Mouse (Mus musculus) myocyte (in vitro differentiated cells): ENCODE results near the gene Sec16a. TPM values are rescaled to one million over a fixed set of nuclear protein-coding genes. Genes with fewer than 3 reads are reported as not detected.

Experiments used
- H3K27me3 ChIP-seq: one replicate; pipeline ENCODE4 v1.6.1; 2011; ENCODE audit not compliant: control insufficient read depth, insufficient read depth, insufficient read length
- H3K36me3 ChIP-seq: one replicate; pipeline ENCODE4 v1.6.1; 2011; ENCODE audit not compliant: control insufficient read depth, insufficient read depth
- H3K4me2 ChIP-seq: one replicate; pipeline ENCODE4 v1.6.1; 2011; ENCODE audit warnings: low read depth, control low read depth
- H3K4me3 ChIP-seq: one replicate; pipeline ENCODE4 v1.5.1; 2011; ENCODE audit warnings: mild to moderate bottlenecking, control low read depth, moderate library complexity
- H3K79me2 ChIP-seq: one replicate; pipeline ENCODE4 v1.6.1; 2011; ENCODE audit not compliant: control insufficient read depth, insufficient read depth
- H3ac ChIP-seq: one replicate; pipeline ENCODE4 v1.6.1; 2011; ENCODE audit not compliant: control insufficient read depth, insufficient read length
- CEBPB ChIP-seq: IDR thresholded peaks from 2 replicates; pipeline ENCODE4 v1.6.1; 2011; ENCODE audit warnings: mild to moderate bottlenecking, moderate library complexity; ENCODE audit not compliant: poor library complexity, insufficient read depth, severe bottlenecking
- E2F4 ChIP-seq: IDR thresholded peaks from one replicate; pipeline ENCODE4 v1.6.1; 2011; ENCODE audit warnings: mild to moderate bottlenecking, control low read depth, moderate library complexity; ENCODE audit not compliant: insufficient read depth
- MAX ChIP-seq: IDR thresholded peaks from one replicate; pipeline ENCODE4 v1.6.1; 2011; ENCODE audit warnings: low read depth, mild to moderate bottlenecking, control low read depth
- MYOD1 ChIP-seq, 3 experiments: IDR thresholded peaks; one replicate each; pipeline ENCODE4 v1.6.1; 2011; ENCODE audit warnings: control low read depth in 2 of 3, low read depth in 2 of 3, mild to moderate bottlenecking in 2 of 3, moderate library complexity in 1 of 3; ENCODE audit not compliant: insufficient read length in 2 of 3, control insufficient read depth in 1 of 3
- MYOG ChIP-seq, 3 experiments: IDR thresholded peaks; one replicate each; pipeline ENCODE4 v1.6.1; 2011; ENCODE audit warnings: control low read depth in 2 of 3, low read depth in 2 of 3, mild to moderate bottlenecking in 2 of 3; ENCODE audit not compliant: insufficient read length in 2 of 3, control insufficient read depth in 1 of 3, insufficient read depth in 1 of 3
- POLR2A ChIP-seq: IDR thresholded peaks from one replicate; pipeline ENCODE4 v1.6.1; 2011; ENCODE audit warnings: low read depth, mild to moderate bottlenecking, control low read depth, moderate library complexity; ENCODE audit not compliant: insufficient read length
- POLR2AphosphoS2 ChIP-seq: IDR thresholded peaks from one replicate; pipeline ENCODE4 v1.6.1; 2011; ENCODE audit warnings: low read depth, control low read depth; ENCODE audit not compliant: insufficient read length
- REST ChIP-seq: IDR thresholded peaks from one replicate; pipeline ENCODE4 v1.6.1; 2011; ENCODE audit warnings: mild to moderate bottlenecking, control low read depth, moderate library complexity; ENCODE audit not compliant: insufficient read depth, insufficient read length
- SRF ChIP-seq: IDR thresholded peaks from one replicate; pipeline ENCODE4 v1.6.1; 2011; ENCODE audit warnings: low read depth; ENCODE audit not compliant: control insufficient read depth, insufficient read length
- TCF12 ChIP-seq: IDR thresholded peaks from one replicate; pipeline ENCODE4 v1.6.1; 2011; ENCODE audit warnings: mild to moderate bottlenecking, control low read depth; ENCODE audit not compliant: poor library complexity, insufficient read depth, severe bottlenecking
- TCF3 ChIP-seq: IDR thresholded peaks from one replicate; pipeline ENCODE4 v1.6.1; 2011; ENCODE audit warnings: low read depth, control low read depth; ENCODE audit not compliant: insufficient read length
- USF1 ChIP-seq: IDR thresholded peaks from one replicate; pipeline ENCODE4 v1.6.1; 2011; ENCODE audit warnings: low read depth, mild to moderate bottlenecking, control low read depth, moderate library complexity
- polyA plus RNA-seq: library from polyadenylated mRNA; unstranded; fragments of >200 nt; fragmentation: generic; extraction: Trizol; gene quantifications from one replicate; pipeline ENCODE4 v1.2.1, GENCODE M21; 2012; ENCODE audit warnings: missing spikeins

Sec16a gene
- polyA plus RNA-seq, 1 experiment = 31.4 TPM

DNA sequence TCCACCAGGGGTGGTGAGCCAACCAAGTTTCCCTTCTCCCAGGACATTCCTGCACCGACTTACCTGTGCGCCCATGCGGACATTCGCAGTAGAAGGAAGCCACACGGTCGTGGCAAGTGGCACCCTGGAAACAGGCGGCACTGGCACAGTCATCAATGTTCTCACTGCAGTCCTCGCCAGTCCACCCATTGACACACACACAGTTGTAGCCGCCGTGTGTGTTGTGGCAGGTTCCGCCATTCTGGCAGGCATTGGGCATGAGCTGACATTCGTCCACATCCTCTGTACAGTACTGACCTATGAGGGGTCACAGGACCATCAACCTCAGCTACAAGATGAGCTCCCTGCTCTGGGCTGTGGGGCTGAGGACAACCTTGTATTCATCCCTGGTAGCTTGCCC is 35.9 kb upstream of the Sec16a start:
- TF ChIP-seq CEBPB = no peak
- TF ChIP-seq REST = no peak
- no peak for TF ChIP-seq MYOG (IDR thresholded peaks at IDR 0.05; ENCODE audit: control insufficient read depth in 1 of 3, insufficient read depth in 1 of 3, insufficient read length in 2 of 3, low read depth in 2 of 3)
- no peak for TF ChIP-seq MYOD1 (IDR thresholded peaks at IDR 0.05; ENCODE audit: control insufficient read depth in 1 of 3, insufficient read length in 2 of 3, low read depth in 2 of 3)
- no peak for TF ChIP-seq TCF12
- TF ChIP-seq TCF3 = no peak
- TF ChIP-seq POLR2AphosphoS2 = no peak
- TF ChIP-seq SRF = no peak
- TF ChIP-seq E2F4 = no peak
- TF ChIP-seq USF1 = no peak
- TF ChIP-seq MAX = no peak
- no peak for TF ChIP-seq POLR2A
- H3K27me3 ChIP-seq = no peaks in the 10 kb centered on the region

DNA sequence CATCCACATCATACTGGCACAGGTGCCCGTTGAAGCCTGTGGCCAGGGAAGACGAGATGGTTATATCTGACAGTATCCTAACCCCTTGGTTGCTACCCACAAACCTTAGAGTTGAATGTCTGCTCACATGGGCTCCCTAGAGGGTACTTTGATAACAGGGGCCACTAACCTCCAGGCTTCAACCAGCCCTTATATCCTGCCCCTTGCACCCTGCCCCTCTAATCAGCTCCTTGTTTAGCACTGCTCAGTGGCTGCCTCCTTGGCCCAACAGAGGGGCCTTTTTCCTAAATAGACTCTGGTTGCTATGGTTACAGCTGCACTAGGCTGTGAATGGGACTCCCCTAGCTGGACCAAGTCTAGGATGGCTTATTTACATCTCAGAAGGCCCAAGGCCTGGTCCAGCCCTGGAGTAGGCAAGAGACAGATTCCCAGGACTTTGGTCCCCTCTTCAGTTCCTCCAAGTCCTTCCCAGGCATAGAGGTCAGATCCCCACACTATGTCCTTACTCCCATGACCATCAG is 33.7 kb upstream of the Sec16a start:
- no peaks in the 10 kb centered on the region for H3K27me3 ChIP-seq
- H3K4me3 ChIP-seq = no peak overlapping the region
- H3K79me2 ChIP-seq = peaks cover 1% of the 10 kb centered on the region
- TF ChIP-seq SRF (no peak), MYOG (IDR thresholded peaks at IDR 0.05; ENCODE audit: control insufficient read depth in 1 of 3, insufficient read depth in 1 of 3, insufficient read length in 2 of 3, low read depth in 2 of 3) (no peak), POLR2A (no peak), USF1 (no peak), TCF12 (no peak), TCF3 (no peak), MYOD1 (IDR thresholded peaks at IDR 0.05; ENCODE audit: control insufficient read depth in 1 of 3, insufficient read length in 2 of 3, low read depth in 2 of 3) (no peak), REST (no peak), MAX (no peak), POLR2AphosphoS2 (no peak), E2F4 (no peak), CEBPB (no peak)
- peaks cover 42% of the 10 kb centered on the region for H3K36me3 ChIP-seq
- no peak overlapping the region for H3ac ChIP-seq
- no peak overlapping the region for H3K4me2 ChIP-seq

More for the DNA sequence above, 35.9 kb upstream of the Sec16a start:
- H3ac ChIP-seq = no peak overlapping the region
- H3K4me3 ChIP-seq = no peak overlapping the region
- peaks cover 42% of the 10 kb centered on the region for H3K36me3 ChIP-seq
- no peak overlapping the region for H3K4me2 ChIP-seq
- H3K79me2 ChIP-seq = peaks cover 18% of the 10 kb centered on the region

DNA sequence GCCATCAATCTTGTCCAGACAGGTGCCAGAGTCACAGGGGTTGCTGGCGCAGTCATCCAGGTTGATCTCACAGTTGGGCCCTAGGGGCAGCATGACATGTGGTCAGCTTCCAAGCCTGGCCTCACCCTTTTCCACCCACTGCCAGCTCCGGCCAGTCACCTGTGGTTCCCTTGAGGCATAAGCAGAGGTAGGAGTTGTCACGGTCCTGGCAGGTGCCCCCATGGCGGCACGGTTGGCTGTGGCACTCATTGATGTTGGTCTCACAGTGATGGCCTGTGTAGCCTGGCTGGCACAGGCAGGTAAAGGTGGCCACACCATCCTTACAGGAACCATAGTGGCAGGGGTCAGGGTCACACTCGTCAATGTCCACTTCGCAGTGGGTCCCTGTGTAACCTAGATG is 32.9 kb upstream of the Sec16a start:
- no peak overlapping the region for H3K4me3 ChIP-seq
- H3K27me3 ChIP-seq = no peaks in the 10 kb centered on the region
- H3K4me2 ChIP-seq = no peak overlapping the region
- no peak overlapping the region for H3ac ChIP-seq
- H3K36me3 ChIP-seq = peaks cover 48% of the 10 kb centered on the region
- H3K79me2 ChIP-seq = no peaks in the 10 kb centered on the region
- no peak for TF ChIP-seq USF1

DNA sequence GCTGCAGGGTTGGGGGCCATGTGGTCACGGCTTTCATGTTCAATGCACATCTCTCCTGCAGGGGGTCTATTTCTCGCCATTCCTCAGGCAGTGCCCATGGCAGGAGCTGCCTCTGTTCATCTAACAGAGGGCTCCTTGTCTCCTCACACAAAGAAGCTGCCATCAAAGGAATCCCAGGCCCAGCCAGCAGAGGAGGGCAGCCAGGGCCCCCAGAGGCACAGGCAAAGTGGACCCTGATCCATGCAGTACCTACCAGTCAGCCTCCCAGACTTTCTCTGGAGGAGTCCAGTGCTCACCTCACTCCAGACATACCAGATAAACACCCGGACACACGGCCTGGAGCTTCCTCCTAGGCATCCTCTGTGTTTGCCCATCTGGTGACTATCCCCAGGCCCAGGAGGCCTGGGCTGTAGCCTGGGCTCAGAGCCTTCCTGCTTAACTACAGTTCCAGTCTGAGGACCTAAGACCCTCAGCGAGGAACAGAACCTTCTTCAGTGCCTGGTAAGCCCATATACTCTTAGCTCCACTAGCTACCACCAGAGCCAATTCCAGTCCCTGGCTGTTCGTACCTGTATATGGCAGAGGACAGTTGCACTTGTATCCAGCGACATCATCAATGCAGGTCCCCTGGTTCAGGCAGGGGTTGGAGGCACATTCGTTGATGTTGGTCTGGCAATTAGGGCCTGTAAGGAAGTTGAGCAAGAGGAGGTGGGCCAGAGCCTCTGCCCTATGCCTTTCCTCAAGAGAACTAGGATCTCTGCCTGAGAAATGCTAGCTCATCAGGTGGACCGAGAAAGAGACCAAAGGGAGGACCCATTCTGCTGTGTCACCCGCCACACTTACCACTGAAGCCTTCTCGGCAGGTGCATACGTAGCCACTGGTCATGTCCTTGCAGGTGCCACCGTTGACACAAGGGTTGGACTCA is 30.8 kb upstream of the Sec16a start:
- no peak overlapping the region for H3K4me3 ChIP-seq
- no peaks in the 10 kb centered on the region for H3K27me3 ChIP-seq
- no peaks in the 10 kb centered on the region for H3K79me2 ChIP-seq
- no peak overlapping the region for H3K4me2 ChIP-seq
- no peak overlapping the region for H3ac ChIP-seq
- H3K36me3 ChIP-seq = peaks cover 55% of the 10 kb centered on the region
- TF ChIP-seq USF1 = no peak
- no peak for TF ChIP-seq TCF12
- TF ChIP-seq CEBPB = no peak

DNA sequence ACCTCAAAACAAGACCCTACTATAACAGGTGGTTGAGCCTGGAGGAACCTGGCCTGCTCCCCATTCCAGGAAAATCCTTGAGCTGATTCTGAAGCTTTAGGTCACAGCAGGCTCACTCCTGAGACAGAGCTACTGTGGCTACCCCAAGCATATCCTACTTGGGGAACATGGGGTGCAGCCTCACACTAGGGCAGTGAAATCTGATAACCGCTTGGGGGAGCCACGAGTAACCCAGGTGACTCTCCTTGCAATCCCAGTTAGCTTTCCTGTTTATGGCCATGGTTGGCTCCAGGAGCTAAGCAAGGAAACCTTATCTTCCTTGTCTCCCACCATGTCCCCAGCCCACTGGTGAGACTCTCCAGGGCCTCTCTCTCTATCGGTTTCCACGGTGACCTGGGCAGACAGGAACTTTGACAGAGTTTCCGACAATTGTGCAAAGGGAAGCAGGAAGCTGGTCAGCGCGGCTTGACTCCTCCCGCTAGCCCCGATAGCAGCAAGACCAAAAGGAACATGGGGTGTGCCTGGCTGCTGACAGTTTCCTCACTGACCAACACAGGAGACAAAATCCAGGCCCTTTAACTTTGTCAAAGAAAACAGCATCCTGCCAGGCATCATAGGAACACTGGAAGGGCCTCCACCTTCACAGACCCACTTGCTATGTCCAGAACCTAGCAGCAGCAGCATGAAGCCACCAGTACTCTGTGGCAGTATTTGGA is 29.9 kb upstream of the Sec16a start:
- H3K4me2 ChIP-seq = no peak overlapping the region
- no peak overlapping the region for H3ac ChIP-seq
- H3K79me2 ChIP-seq = no peaks in the 10 kb centered on the region
- no peak overlapping the region for H3K4me3 ChIP-seq
- TF ChIP-seq MYOD1 (IDR thresholded peaks at IDR 0.05; ENCODE audit: control insufficient read depth in 1 of 3, insufficient read length in 2 of 3, low read depth in 2 of 3) = no peak
- no peak for TF ChIP-seq MAX
- no peak for TF ChIP-seq E2F4
- TF ChIP-seq POLR2A = no peak
- TF ChIP-seq SRF = no peak
- TF ChIP-seq POLR2AphosphoS2 = no peak
- no peak for TF ChIP-seq CEBPB
- TF ChIP-seq TCF3 = no peak
- TF ChIP-seq REST = no peak
- TF ChIP-seq TCF12 = no peak
- TF ChIP-seq USF1 = no peak
- H3K27me3 ChIP-seq = no peaks in the 10 kb centered on the region
- H3K36me3 ChIP-seq = peaks cover 50% of the 10 kb centered on the region
